Mouse (Mus musculus) midbrain, embryonic 10.5 days (tissue): ENCODE data around the gene Sult2a1. TPM values are rescaled to one million over a fixed set of nuclear protein-coding genes. Genes with fewer than 3 reads are reported as not detected.
"Not testable (repeated sequence)": the region's sequence is repeated elsewhere in the genome, so short reads cannot be mapped to it uniquely, and the experiment has no call there.

Source experiments
- DNase-seq: peaks from one replicate; pipeline ENCODE4 v3.0.0-alpha.2; 2017; ENCODE audit warnings: low spot score
- H3K27ac ChIP-seq: fragments of 300-500 bp; sonication (generic); replicated peaks from 2 replicates; pipeline ENCODE4 v1.5.1; 2016; ENCODE audit warnings: mild to moderate bottlenecking
- H3K27me3 ChIP-seq: fragments of 300-500 bp; sonication (generic); 2 replicates; pipeline ENCODE4 v1.6.1; 2016; ENCODE audit warnings: low read depth, mild to moderate bottlenecking; ENCODE audit not compliant: poor library complexity, severe bottlenecking
- H3K36me3 ChIP-seq: fragments of 300-500 bp; sonication (generic); 2 replicates; pipeline ENCODE4 v1.6.1; 2016; ENCODE audit warnings: mild to moderate bottlenecking, moderate library complexity
- H3K4me1 ChIP-seq: fragments of 300-500 bp; sonication (generic); 2 replicates; pipeline ENCODE4 v1.6.1; 2016
- H3K4me3 ChIP-seq: fragments of 300-500 bp; sonication (generic); 2 replicates; pipeline ENCODE4 v1.5.1; 2016; ENCODE audit warnings: mild to moderate bottlenecking, moderate library complexity
- H3K9me3 ChIP-seq: fragments of 300-500 bp; sonication (generic); replicated peaks from 2 replicates; pipeline ENCODE4 v1.6.1; 2016; ENCODE audit warnings: mild to moderate bottlenecking
- WGBS: fragments of 180-500 bp; shearing (Covaris S2); methylation state at CpG from one replicate; pipeline ENCODE4 v1.1.7; 2016; 5-methylcytosine and 5-hydroxymethylcytosine counted together
- polyA plus RNA-seq: library from polyadenylated mRNA; unstranded; fragments of >200 nt; fragmentation: Nextera tagmentation; extraction: Ambion mirVana; gene quantifications from 2 replicates; pipeline ENCODE4 v1.2.1, GENCODE M21; 2016

Gene Sult2a1
- polyA plus RNA-seq, result not detected in 2 replicates

- WGBS, result 90% methylated on average over 1 of the region's 2 CpGs
- H3K27me3 ChIP-seq, H3K27ac ChIP-seq, DNase-seq, H3K36me3 ChIP-seq, H3K4me1 ChIP-seq, H3K9me3 ChIP-seq, H3K4me3 ChIP-seq: not testable (repeated sequence)
Measured at GRCm38 (mm10) chr7:13837309-13837708, at the start of gene Sult2a1. Gene Sult2a1 (minus strand): TSS chr7:13837409.

GRCm38 (mm10) chr7:13813913-13814312 is 23.3 kb downstream of the Sult2a1 start:
- Histone ChIP-seq H3K36me3 (no peaks in the 10 kb centered on the region), H3K27me3 (no peaks in the 10 kb centered on the region), H3K9me3 (peaks cover 20% of the 10 kb centered on the region), H3K27ac (no peak overlapping the region), H3K4me1 (no peaks in the 10 kb centered on the region), H3K4me3 (no peak overlapping the region)
- no peak for DNase-seq
- 80% methylated on average over 1 of the region's 1 CpGs for WGBS

Other genes with a start within 250 kb of the Sult2a1 start
- not detected in 2 replicates for gene Sult2a5, start 213.4 kb downstream of the Sult2a1 start, polyA plus RNA-seq
- gene Sult2a2, start 103.9 kb downstream of the Sult2a1 start, polyA plus RNA-seq, result not detected in 2 replicates
- not detected in 2 replicates for gene Sult2a4, start 152.2 kb upstream of the Sult2a1 start, polyA plus RNA-seq